Mouse (Mus musculus): ENCODE data around the gene Pcx.
"Not testable (repeated sequence)": the region's sequence is repeated elsewhere in the genome, so short reads cannot be mapped to it uniquely, and the experiment has no call there.

Gene Pcx

DNA sequence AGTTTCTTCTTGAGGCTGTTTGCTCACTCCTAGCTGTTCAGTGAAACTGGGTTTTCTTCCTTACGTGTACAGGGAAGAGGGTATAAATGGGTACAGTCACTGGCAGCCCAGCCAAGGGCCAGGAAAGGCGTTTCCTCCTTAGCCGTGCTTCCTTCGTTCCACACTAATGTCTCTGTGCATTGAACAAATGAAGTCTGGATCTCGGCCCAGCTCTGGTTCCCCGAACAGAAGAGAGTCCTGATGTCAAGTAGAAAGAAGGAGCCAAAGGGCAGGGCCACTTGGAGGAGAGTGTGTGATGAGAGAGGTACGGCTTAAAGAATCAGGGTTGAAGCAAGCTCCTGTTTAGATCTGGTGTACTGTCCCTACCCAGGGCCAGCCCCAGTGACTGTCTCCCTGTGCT, 44.8 kb downstream of the Pcx start:
- no peak for DNase-seq

DNA sequence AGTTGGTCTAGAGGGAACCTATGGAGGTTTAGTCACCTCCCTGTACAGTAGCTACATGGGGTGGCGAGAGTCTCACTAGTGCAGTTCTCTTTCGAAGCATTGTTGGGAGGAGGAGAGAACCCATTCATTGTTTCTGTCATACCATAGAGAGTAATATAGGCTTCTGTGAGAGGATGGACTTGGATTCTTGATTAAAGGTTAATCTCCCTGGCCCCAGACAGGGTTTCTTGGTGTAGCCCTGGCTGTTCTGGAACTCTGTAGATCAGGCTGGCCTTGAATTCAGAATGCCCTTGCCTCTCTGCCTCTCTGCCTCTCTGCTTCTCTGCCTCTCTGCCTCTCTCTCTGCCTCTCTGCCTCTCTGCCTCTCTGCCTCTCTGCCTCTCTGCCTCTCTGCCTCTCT, 46.5 kb downstream of the Pcx start:
- no peak for DNase-seq

DNA sequence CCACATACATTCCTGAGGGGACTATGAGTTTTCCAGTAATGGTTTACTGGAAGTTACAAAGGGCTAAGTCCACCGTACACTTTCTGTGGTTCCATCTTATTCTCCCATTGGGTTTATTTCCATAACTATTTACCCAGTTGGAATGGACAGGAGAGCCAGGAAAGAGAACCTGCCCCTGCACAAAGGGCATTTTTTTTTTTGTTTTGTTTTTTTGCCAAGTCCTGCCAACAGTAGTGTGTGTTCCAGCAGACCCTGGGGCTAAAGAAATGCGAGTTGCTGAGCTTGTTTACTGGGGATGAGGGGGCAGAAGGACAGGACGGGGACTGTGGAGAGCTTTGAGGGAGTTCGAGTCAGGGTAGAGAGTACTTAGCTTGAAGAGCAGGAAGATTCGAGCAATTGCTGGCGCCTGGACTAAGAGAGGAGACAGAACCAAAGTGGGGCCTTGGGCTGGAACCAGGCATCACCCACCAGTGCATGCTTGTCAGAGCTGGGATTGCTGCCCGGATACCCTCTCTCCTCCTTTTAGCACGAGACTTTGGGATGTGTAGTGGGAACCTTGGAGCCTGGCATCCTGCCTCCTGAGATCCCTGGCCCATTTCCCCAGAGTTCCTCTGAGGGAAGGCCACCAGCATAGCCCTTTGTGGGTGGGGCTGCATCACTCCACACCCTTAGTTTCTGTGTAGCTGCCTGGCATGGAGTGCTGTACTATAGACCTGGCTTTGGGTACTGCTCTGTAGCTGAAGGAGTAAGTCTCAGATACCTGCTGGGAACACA, 47.7 kb downstream of the Pcx start:
- DNase-seq: no peak

DNA sequence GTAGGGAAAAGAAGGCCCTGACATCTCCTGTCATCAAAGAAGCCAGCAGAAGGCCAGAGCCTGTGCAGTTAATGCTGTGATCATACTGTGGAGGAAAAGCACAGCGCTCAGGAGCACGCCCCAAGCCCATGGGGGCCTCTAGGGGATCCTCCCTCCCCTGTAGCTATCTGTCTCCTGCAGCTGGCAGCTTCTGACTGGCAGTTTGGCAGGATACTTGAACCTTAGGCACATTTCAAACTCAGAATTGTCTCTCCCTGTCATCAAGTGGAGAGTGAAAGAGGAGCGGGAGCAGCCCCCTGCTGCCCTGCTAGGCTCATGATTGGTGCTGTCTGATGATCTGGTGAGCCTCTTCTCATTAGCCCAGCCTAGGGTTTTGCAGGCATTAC, 48.3 kb downstream of the Pcx start:
- no peak for DNase-seq

DNA sequence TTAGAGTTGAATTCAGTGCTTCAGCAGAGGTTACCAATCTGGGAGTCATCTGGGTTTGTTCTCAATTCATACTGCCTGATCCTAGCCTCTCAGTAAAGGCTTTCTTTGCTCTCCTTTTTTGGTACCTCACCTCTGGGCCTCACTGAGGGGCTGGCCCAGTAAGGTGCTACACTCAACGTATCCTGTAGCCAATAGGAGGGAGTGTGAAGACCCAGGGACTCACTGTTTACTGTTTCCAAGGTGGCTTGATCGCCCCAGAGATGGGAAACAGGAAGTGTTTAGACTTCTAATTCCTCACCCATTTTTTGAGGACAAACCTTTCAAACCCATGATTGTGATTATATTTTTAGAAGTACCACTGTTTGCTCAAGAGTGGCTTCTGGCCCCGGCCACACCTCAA, 48.7 kb downstream of the Pcx start:
- DNase-seq: no peak

DNA sequence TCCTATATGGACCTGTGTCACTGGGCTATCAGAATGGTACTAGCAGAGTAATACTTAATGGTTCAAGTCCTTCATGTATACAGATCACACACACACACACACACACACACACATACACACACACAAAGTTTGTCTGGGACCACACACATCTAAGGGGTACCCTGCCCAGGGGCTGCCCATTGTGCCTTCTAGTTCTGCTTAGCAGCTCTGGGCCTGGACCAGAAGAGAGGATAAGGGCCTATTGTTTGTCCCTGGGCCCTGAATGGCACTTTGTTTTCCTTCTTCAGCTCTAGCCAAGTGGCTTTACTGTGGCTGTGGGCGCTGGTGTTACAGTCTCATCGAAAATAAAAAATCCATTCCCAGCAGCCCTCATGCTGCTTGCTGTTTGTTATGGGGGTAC, 49.3 kb downstream of the Pcx start:
- no peak for DNase-seq

DNA sequence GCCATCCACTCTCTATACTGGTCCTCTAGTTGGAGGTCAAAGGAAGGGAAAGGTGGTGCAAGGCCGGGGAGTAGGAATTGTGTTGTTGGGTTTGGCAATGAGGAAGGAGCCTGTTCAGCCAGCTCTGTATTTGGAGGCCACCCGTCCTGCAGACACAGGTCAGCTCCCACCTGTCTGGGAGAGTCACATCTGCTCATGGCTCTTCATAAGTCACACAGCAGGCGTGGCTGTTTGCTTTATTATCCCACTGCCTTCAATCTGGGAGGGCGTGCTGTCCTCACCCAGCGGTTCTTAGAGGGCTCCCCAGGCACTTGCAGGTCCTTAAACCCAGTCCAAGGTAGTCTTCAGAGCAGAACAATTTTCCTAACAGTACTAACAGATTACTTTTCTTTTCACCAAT, 49.9 kb downstream of the Pcx start:
- DNase-seq: no peak

DNA sequence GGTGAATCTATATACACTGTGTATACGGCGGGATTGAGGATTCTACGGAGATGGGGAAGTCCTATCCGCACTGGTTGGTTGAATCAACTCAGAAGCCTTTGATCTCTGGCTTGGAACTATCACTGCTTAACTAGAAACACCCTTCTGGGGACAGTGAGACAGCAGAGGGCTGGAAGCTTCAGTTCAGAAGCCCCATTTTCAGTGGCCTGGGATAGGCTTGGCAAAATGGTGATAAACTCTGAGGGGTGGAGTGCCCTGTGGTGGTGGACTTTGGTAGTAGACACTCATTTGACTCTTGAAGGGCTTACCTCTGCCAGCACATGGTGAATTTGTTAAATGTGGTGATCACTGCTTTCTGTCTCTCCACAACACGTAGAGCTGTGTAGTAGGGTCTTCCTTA, 55.4 kb downstream of the Pcx start:
- DNase-seq: no peak

DNA sequence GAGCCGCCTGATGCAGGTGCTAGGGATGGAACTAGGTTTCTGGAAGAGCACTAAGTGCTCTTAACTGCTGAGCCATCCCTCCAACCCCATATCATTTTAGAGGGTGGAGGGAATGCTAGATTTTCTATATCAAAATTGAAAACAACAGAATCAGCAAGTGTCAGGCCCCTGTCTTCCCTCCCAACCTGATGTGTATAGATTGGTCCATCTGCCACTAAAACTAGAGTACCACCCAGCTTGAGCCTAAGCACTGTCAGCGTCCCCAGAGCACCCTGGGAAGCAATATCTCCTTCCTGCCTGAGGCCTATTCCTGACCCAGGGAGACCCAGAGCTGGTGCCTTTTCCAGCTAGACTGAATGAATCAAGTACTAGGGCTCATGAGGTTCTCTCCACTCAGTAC, 56.6 kb downstream of the Pcx start:
- DNase-seq: no peak

DNA sequence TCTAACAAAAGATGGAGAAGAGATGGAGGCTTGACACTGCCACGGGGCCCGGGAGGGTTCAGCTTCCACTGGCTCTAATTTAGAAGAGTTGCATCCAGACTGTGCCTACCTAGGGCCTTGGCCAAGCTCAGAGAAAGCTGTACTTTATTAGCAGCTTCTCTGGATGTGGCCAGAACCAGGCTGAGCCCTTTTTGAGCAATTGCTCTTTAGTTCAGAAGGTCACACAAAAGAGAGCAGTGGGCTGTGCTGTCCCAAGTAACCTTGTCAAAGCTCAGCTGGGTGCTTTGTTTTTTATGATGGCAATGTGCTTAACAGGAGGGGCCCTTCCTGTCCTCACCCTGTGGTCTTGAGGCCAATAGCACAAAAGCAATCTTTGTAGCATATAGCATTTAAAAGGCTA, 57.4 kb downstream of the Pcx start:
- no peak for DNase-seq

DNA sequence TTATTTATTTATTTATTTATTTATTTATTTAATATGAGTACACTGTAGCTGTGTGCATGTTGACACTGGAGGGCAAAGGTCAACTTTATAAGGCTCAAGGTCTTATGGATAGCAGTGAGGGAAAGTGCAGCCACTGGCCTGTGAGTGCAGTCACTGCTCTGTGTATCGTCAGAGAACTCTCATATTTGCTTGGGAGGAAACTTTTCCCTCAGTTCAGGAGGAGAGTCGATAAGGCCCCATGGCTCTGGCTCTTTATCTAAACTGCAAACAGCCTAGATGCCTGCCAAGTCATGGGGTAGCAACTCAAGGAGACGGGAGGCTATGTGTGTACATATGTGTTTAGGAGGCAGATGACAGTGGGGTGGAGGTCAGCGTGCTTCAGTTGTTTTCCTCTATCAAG, 58.6 kb downstream of the Pcx start:
- no peak for DNase-seq

DNA sequence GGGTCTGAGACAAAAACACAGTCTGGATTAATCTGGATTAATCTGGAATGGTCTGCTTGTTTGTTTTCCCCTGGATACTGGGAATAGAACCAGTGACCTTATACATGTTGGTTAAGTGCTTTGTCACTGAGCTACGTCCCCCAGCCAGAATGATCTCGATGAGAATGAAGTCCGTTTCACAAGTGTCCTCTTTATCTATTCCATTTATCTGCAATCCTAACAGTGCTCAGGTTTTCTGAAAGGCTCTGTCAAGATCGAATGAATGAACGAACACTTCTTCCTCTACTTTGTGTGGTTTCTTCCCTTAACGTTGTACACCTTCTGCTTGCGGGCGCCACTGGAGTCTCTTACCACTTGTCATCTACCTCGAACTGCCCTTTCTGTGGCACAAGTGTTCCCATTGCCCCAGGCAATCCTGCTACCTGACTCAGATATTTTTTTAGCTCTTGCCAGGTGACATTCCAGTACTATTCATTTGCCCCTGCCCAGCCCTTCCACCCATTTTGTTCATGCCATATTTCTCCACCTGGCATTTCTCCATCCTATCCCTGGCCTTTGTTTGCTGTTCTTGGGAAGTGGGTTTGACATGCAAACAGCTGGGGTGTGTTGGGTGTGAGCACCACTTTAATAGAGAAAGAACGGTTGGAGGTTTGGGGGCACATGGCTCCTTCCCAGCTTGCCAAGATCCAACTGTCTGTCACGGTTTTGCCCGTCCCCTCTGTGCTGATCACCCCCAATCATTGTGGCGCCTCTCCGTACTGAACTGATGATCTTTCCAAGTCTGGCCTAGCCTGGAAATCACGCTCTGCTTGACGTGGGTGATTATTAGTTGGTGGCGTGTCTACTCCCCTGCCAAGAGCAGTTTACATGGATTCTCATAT, 59.3 kb downstream of the Pcx start:
- DNase-seq: peak; percentile 24 to 38

DNA sequence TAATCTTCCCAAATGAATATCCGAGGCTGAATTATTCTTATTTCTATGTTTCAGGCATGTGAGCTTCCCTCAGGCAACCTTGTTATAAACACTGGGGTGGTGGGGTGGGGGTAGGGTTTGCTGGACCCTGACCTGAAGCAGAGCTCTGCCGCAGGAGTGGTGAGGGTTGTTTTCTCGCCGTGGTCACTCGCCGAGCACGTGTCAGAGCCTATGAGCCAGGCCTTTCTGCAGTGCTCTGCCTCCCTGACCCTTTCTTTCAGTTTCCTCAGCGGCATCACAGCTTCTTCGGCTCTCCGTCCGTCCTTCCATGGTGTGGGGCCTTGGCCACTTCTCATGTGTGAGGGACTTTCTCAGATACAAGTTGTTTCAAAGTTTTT, 60.0 kb downstream of the Pcx start:
- no peak for DNase-seq

DNA sequence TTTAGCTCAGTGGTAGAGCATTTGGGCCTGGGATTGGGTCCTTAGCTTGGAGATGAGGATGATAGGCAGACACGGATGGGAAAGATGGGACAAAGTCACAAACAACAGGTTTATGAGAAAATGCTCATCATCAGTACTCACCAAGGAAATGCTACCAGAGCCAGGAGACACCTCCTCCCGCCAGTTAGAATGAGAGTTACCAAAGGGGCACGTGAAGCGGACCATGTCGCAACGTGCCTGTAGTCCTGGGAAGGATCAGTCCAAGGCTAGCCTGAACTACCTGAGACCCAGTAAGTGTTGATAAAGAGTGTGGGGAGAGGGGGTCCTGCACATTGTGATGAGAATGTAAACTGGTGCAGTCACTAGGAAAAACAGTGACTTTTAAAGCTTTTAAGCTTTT, 60.5 kb downstream of the Pcx start:
- DNase-seq: no peak

DNA sequence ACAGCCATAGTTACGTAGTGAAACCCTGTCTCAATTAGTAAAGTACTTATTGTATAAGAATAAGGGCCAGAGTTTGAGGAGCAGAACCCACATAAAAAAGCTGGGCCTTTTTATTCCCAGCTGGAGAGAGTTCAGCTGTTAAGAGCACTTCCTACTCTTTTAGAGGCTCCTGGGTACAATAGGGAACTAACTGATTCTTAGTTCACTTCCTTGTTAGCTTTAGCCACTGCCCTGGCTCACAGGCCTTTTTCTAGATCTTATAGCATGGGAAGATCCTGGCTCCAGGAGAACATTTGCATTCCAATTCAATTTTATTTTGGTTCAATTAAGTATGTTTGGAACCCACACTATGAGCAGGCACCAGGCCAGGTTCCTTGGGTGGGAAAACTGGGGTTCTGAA, 61.4 kb downstream of the Pcx start:
- no peak for DNase-seq

DNA sequence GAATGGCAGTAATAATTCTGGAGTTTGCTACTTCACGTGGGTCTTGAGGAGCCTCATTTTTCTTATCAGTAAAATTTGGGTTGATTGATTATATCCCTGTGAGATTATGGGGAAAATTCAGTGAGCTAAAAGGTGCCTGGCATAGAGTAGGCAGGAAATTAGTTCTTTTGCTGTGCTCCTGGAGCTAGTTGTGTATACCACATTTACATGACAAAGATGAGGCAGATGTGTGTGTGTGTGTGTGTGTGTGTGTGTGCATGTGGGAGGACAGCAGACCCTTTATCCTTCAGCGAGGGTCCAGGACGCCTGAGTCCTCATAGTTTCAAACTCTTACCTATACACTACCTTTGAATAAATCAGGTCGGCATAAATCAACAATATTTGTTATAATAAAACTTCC, 61.8 kb downstream of the Pcx start:
- DNase-seq: no peak

DNA sequence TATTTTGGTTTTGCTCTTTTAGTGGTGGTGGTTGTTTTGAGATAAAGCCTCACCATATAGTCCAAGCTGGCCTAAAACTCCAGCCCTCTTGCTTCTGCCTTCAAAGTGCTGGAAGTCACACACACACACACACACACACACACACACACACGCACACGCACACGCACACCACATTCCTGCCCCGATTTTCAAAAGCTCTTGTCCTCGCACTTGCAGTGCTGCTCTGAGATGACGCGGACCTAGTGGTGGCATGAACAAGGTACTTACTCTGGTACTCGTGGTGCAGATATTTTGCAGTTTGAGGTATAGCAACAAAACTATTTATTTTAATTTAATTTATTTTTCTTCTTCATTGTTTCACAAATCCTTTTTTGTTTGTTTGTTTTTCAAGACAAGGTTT, 62.2 kb downstream of the Pcx start:
- DNase-seq: peak in 1 of 2 experiments; percentile 51

DNA sequence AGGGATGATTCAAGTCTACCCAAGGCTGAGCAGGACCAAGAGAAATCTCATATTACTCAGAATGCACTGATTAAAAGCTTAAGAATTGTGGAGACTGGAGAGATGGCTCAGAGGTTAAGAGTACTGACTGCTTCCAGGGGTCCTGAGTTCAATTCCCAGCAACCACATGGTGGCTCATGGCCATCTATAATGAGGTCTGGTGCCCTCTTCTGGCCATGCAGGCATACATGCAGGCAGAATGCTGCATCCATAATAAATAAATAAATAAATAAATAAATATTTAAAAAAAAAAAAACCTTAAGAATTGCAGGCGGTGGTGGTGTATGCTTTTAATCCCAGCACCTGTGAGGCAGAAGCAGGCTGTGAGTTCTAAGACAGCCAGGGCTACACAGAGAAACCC, 63.0 kb downstream of the Pcx start:
- DNase-seq: no peak

DNA sequence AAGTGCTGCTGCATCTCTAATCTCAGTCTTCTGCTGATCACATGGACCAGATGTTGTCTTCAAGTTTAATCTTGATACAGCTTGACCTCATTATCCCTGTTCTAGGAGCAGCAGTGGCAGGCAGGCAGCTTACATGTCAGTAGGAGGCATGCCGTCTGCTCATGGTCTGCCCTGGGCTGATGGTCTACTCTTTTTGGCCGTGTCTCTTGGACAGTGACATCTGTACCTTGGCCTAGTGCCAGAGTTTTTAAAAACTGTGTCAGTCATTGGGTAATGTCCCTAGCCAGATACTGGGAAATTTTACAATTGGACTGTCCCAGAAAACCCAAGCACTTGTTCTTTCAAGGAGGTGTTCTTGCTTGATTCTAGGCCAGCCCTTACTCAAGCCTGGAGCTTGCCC, 68.5 kb downstream of the Pcx start:
- DNase-seq: peak; percentile 9 to 66

DNA sequence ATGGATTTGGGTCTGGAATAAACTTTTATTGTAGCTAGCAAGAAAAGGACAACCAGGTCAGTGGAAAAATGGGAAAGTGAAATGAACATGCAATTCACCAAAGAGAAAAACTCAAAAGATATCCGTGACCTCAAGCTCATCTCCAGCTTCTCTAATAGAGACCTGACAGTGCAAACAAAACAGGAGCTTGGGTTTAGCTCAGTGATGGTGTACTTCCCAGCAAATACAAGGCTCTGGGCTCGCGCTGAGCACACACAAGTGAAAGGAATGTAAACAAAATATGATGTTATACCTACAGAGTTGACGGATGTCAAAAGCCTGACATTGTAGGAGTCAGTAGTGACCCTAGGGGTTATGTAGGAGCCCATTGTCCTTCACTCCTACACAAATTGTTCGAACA, 69.0 kb downstream of the Pcx start:
- no peak for DNase-seq

DNA sequence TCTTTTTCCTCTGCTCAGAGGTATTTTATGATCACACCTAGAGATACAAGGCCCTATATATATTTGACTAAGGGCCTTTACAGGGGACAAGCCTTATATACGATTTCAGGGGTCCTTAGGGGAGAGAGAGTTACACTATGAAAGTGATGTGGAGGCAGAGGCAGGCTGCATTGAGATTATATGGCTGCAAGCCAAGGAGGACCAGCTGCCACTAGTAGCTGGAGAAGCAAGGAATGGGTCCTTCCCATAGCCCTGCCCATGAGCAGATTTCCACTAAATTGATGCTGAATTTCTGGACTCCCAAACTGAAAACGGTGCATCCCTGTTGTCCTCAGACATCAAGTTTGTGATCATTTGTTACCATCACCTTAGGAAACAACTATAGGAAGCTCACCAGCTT, 73.6 kb downstream of the Pcx start:
- DNase-seq: no peak

DNA sequence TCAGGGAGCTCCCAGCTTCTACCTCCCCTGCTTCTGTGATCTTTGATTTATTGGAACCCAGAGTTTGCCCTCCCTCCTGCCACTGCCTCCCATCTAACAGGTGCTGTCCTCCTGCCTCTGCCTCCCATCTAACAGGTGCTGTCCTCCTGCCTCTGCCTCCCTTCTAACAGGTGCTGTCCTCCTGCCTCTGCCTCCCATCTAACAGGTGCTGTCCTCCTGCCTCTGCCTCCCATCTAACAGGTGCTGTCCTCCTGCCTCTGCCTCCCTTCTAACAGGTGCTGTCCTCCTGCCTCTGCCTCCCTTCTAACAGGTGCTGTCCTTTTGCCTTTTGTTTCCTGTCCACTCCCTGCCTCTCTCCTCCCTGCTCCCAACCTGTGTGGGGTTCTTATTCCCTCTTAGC, 76.5 kb downstream of the Pcx start:
- DNase-seq: not testable (repeated sequence)

DNA sequence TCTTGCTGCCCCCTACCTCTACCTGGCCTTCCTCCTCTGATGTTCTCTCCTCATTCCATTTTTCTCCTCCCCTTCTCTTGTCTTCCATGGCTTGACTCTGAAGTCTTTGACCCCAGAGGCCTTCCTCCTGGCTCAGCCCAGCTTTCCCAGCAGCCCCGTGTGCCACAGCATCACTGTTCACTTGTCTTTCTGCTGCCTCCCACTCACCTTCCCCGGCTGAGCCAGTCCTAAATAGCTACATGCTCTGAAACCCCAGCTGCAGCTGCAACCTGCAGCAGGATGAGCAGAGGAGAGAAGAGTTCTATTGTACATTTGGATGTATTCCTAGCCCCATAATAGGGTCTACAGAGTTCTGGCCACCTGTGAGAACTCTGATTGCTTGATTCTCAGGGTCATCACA, 77.2 kb downstream of the Pcx start:
- DNase-seq: no peak

DNA sequence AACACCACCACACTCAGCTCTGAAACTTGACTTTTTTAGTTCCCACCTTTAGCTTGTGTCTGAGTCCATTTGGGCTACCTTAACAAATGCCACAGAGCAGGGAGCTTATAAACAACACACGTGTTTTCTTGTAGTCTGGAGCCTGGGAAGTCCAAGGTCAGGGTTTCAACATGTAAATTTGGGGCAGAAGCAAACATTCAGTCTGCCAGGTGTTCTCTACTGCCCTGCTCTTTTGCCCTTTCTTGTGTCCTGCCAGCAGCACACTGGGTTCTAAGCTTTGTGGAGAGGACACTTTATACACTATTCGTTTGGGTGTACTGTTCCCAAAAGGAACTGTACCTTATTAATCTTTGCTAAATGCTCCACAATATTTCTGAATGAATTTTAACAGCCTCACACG, 78.2 kb downstream of the Pcx start:
- DNase-seq: no peak

DNA sequence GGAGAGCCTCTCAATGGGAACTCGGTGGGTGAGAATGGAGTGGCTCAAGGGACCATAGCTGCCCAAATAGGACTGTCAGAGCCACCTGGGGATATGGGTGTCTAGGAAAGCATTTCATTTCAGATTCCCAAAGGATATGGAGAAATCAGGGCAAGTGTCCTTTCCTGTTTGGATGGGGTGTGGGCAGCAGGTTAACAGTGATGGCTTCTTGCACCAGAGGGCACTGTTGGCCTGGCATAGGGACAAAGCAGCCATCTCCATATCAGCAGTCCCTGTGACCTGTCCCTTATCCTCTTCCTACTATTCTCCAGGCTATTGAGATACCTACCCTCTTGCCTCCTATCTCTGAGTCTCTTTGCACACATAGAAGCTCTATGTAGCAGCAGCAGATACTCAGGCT, 78.8 kb downstream of the Pcx start:
- DNase-seq: peak in 1 of 2 experiments; percentile 21

All from lung, postnatal 4 days (tissue).